Mouse (Mus musculus) layer of hippocampus, adult 9-10 months (tissue): ENCODE measurements at regions not wholly inside any gene's neighbourhood (a gene's known extent, or its start where the extent isn't known, plus 50 kb on each side); places are given as distances from the start of the nearest gene placed in this dataset.

Experiments
- DNase-seq: peaks from one replicate; pipeline ENCODE4 v3.0.0; 2022; ENCODE audit warnings: low spot score

DNA sequence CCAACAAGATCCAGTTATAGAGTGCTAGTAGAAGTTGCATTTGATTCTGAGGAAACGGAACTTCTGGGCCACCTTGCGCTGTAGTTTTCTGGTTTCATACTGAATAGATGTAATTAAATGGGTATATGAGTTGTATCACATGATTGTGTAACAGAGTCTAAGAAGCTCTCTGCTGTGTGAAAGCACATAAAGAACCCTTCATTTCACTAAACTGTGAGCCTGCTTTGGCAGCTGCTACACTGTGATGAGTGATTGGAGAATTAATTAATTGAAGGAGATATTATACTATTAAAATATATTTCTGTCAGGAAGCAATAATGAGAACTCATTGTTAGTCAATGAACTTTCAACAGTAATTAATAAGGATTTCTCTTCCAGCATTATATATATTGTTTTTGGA, 369.8 kb upstream of the Fbxo33 start:
- no peak for DNase-seq

DNA sequence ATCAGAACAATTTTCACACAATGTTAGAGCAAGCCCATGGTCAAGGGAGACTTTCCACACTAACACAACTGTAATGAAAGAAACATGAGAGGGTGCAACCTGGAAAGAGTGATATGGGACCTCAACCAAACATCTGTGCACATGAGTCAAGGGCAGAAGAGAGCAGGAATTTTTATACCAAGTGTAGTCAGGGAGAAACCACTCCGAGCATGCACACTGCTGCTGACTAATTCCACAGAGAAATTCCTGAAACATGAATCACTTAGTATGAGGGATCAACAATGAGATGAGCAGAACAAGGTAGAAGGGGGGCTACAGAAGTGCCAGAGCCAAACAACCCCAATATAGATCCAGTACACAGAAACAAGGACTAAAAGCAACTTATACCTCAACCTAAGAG, 363.1 kb upstream of the Fbxo33 start:
- no peak for DNase-seq

DNA sequence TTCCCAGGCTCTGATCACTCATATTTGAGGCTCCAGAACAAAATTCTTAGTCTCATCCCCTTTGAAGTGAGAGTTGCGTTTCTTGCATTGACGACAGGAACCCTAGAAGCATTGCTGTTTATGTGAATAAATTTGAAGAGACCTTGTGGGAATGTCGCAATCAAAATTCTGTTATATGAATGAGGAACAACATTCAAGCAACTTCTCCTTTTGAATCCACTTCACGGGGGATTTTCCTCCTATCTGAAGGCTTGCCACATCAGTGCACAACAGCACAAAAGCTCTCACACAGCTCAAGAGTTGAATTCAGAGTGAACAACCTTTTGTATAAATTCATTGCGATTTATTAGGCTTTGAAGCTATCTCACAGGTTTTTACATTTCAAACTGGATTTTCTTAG, 360.2 kb upstream of the Fbxo33 start:
- DNase-seq = no peak

DNA sequence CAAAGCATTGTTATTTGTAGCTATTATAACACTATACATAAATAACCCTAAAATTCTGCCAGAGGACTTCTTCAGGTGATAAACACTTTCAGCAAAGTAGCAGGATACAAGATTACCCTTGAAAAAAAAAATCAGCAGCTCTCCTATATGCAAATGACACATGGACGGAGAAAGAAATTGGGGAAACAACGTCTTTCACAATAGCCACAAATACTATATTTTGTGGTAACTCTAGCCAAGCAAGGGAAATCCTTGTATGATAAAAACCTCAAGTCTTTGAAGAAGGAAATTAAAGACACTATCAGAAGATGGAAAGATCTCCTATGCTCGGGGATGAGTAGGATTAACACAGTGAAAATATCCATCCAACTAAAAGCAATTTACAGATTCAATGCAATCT, 344.4 kb upstream of the Fbxo33 start:
- no peak for DNase-seq

DNA sequence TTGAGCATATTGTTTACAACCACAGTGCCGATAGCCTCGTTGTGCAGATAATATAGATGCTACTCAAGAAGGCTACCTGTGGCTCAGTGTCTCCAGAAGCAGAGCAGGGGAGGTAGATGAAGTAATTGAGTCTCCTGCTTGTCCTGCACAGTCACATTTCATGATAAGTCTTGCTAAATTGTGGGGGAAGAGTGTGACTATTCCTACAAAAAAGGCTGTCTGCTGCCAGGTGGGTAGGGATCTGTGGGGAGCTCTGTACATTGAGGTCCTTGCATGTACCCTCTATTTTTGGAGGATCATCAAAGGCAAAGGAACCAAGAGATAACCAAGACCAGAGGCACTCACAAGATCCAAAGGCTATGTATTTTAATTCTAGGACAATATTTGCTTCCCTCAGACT, 320.3 kb upstream of the Fbxo33 start:
- DNase-seq = no peak

DNA sequence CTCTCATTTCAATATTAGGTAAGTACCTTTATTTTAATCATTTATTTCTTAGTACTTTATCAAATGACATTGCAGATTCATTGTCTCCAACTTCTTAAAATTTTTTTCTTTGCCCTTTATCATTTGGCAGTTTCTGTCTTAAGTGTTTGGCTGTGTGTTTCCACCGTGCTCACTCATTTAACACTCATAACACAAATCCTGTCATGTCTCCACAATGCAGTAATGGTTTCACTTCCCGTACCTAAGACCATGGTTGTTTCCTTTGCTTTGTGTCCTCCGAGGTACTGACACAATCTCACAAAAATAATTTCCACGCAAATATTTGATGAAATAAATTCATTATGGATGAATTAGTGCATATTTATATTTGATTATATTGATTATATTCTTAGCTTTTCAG, 311.0 kb upstream of the Fbxo33 start:
- DNase-seq = no peak

DNA sequence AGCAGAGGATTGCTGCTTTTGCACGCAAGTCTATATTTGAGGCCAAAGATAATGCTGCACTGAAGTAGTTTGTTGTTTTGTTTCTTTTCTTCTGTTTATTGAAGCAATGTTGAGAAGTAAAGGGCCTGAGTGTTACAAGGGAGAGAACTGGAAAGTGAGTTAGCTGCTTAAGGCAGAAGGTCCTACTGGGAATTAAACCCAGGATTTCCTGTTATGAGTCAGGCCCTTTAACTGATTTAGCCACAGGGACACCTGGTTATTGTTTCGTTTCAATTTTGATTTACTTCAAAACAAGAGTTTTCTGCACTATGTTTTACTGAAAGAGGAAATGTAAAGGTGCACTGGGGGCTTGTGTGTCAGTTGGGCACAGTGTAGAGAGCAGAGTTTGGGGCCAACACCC, 303.8 kb upstream of the Fbxo33 start:
- no peak for DNase-seq

DNA sequence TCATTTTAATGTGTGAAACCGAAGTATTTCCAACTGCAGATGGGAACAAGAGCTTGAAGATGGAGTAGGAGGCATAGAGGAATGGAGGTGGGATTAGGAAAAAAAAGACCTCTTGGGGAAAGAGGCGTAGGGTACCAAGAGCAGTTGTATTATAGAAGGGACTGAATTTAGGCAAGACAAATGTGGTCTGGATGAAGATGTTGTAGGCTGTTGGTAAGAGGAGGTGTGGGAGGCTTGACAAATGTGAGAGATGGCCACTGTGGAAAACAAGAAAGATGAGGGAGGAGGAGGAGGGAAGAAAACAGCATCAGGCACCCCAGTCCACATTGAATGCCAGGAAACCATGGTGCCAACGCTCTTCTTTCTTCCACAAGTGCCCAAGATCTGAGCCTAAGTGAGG, 302.4 kb upstream of the Fbxo33 start:
- no peak for DNase-seq

DNA sequence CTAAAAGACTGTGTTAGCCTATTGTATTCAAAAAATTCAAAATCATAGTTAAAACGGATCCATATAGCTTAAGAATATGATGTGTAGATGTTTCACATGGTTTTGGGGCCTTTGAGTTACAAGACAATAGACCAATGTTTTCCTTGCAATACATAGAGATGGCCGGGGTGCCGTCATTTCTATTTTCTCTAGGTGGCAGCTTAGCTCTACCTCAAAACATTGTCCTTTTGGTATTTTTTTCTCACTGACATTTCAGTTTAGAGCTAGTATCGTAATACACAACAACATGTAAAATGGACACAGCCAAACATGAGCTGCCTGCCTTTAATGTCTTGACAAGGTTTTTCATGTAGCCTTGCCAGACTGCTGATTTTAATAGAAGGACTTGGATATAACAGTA, 290.3 kb upstream of the Fbxo33 start:
- DNase-seq = peak; percentile 24

DNA sequence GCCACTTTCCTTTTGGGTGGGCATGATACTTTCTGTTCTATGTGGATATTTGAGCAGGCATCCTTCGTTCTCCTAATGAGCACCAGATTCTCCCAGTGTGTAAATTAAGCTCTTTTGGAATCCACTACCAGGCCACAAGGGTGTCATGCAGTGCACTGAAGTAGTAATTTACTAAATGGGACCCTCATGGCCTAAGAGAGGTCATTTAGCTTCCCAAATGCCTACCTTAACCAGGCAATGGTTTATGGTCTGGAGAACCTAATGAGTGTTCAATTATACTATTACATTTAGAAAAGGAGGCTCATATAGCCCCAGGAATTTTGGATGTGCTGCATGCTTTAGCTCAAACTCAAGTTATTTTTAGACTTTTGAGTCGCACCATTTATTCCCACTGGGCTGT, 289.6 kb upstream of the Fbxo33 start:
- no peak for DNase-seq

DNA sequence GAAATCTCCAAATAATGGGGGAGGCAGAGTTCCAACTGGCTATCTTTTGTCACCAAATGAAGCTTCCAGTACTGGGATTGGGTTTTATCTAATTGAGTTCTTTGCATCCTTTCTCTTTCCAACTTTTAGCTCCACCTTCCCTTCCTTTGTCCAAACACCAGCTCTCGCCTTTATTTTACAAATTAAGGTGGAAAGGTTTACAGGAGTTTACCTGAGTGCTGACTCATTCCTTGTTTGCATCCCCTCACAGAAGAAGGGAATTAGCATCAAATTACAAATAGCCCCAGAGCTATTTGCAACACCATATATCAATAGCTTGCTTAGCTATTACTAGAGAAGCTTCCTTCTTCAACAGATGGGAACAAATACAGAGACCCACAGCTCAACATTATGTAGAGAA, 287.9 kb upstream of the Fbxo33 start:
- no peak for DNase-seq

DNA sequence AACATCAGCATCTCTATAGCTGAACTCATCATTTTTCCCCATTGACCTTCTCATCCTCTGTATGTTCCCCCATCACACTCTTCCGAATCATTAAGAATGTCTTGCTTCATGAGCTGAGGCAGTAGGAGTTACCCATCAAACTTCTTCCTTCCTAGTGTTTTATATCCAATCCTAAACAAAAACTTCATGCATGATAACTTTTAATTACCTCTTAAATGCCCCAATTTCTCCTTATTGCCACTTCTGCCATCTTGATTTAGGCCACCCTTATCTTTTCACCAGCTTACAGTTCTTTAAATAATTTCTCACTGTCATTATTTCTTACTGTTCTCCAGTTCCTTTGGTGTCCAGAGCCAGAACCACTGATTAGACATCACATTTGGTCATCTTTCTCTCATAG, 277.9 kb upstream of the Fbxo33 start:
- no peak for DNase-seq

DNA sequence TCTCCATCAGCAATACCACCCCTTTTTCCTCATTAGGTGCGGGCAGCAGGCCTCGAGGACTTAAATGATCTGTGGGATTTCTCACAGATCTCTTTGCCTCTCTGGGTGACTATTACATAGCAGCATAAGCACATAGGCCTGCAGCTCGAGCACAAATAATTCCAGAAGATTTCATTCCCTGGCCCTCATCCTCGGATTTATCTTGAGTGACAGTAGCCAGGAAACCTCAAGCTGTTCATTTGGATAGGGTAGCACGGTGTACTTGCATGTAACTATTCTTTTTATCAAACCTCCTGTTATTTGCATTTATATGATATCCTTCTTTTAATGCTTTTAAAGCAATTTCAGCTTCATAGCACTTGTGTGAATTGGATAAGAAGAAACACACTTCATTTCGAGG, 268.5 kb upstream of the Fbxo33 start:
- no peak for DNase-seq

DNA sequence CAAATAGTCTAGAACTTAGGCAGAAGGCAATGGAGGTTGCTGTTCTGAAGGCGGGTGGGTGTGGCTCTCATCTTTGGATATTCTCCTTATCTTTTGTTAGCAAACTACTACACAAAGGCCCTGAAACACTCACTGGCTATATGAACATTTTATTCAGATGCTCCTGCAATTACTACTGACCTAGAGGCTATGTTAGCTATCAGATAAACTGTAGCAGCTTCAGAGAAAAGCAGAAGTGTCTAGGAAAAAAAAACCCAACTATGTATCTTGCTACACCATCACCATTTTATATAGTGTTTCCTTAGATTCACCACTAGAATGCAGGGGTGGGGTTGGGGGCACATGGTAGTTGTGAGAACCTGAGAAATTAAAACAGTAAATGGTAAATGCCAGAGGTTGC, 268.0 kb upstream of the Fbxo33 start:
- DNase-seq = no peak

DNA sequence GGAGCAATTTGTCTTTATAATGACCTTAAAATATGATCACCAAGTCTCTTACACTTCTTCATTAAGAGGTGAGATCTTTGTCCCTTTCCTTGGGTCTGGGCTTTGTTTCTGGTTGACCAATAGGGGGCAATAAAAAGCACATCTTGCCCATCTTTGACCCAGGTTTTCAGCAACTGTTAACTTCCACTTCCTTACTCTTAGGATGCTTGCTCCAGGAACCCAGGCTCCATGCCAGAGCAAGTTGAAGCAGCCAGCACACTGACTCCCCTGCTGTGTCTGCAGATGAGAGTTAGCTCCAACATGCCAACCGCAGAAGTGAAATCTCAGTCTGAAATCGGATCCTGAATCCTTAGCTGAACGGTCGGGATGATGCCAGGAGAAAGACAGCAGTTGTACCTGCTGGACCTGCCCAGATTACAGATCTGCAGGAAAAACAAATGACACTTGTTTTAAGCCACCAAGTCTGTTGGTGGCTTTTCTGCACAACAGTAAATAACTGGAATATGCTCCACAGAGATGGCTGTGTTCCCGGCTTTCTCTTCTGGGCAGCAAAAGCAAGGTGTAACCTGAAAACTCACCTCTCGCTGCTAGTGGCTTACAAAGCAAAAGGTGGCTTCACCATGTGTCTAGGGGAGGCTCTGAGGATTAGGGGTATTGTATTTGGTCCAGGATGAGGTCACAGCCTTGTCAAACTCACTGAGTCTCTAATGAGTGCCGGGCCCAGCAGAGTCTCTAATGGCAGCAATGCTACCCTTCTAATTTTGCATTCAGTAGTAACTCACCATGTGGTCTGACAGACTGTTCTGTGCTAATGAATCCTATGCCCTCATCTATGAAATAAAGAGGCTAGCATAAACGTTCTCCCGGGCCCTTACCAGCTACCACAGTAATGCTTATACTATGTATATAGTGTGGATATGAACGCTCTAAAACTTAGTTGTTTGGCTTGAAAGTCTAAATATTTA, 241.8 kb upstream of the Fbxo33 start:
- DNase-seq = no peak

DNA sequence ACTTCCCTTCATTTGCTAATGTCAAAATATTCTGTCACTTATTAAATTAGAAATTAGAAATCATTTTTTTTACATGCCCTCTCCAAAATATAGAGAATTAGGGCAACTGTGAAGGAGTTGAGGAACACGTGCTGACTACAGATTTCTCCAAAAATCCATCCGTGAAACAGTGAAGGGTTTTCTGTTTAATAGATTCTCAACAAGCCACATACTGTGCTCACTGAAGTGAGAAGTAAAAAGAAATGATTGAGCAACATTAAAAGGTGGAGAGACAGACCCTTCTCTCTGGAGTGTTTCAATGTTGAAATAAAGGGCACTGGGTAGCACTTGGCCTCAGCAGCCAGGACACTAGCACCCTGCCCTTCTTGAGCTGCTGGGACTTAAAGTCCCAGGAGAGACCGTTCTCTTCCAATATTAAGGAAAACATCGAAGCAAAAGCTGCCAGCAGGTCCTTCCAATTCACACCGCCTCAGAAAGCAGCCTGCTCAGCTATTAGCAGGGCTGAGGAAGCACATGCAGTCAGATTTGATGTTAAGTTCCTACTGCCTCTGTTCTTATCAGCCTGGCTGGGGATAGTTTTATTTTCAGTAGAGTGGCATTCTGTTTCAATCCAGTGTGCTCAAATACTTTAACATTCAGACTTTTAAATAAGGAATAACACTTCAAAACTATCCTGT, 236.8 kb upstream of the Fbxo33 start:
- DNase-seq = no peak

DNA sequence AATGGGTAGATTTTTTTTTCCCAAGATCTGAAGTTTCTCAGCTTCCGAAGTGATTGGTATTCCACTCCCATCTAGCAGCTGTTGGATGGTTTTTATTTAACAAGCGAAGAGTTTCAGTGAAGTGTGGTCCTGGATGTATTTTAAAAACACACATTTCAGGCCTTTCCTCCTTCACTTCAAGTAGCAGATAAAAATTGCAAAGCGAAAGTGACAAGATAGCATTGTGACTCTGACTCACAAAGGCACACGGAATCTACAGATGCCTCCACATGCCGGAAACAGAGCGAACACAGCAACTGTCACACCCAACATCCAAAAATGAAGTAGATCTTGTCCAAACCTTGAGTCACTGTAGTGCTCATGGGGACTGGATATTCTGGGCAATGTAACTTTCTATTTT, 195.5 kb upstream of the Fbxo33 start:
- DNase-seq = no peak

DNA sequence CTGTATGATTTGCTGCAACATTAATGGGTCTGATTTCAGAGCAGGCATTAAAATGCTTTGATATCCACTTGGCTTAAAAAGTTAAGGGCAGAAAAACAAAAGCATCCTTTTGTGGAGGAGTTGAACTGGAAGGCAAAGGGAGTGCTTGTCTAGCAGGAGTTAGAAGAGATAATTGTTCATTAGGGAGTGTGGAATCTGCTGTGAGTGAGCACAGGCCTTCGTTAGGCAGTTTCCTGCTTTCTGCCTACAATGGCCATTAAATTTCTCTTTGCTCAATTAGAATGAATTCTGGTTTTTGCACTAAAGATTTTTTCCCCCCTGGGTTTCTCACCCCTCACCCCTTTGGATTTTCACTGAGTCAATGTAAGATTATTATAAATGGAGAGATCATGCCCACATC, 192.0 kb upstream of the Fbxo33 start:
- DNase-seq = no peak

DNA sequence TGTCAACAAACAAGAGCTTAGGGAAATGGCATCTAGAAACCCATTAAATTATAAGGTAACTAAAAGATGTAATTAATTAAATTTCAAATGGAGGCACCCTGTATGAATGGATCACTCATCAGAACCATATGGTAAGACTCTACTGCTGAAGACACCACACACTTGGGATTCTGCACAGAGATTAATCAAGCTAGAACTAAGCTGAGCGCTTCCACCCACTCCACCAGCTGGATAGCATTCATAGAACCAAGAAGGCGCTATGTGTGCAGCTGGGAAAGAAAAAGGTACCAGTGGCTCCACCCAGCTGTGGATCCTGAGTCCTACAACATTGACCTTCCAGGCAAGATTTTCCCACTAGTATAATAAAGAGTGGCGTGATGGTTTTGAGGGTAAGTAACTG, 171.6 kb upstream of the Fbxo33 start:
- DNase-seq = no peak

DNA sequence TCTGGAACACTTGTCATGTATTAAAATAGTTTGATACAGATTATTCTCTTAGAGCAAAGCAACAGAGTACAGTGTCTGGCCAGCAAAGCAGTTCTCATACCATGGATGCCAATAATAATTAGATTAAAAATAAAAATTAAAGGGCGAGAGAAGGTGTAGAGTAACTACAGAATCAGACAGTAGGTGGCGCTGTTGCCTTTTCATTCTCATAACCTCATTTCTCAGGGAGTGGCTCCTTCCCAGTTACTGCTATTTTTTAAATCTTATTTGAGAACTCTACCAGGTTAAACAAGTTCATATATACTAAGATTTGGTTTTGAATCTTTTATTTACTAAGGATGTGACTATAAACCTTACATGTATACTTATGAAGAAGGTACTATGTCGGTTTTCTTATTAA, 163.3 kb upstream of the Fbxo33 start:
- peak; percentile 43 for DNase-seq

DNA sequence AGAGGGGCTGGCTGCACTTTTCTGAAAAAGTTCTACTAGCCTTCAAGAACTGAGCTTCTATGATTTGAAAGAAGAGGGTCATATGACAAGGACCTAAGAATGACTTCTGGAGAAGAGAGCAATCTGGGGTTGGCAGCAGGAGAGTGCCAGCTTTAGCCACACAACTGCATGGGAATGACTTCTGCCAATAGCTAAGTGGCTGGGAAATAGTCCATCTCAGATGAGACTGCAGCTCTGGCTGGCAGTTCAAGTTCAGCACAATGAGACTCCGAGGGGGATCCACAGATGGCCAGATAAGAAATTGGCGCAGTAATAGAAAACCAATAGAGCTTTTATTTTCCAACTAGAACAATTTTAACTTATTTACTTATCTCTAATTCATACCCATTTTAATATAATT, 122.1 kb upstream of the Fbxo33 start:
- no peak for DNase-seq

DNA sequence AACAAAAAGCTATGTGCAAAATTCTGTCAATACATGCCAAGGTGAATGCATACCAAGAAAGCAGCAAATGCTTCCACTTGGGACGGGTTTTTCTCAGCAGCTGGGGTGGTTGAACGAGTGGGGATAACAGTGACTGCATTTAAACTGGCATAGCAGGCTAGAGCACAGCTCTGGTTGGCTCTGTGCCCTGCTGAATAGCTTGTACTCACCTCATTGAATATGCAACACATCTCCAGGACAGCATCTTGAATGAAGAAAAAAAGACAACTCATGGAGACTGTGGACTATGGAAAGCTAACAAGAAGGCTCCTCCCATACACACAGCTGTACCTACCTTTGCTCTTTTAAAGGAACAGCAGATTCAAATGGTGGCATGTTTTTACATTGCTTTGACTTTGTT, 111.2 kb upstream of the Fbxo33 start:
- DNase-seq = no peak

DNA sequence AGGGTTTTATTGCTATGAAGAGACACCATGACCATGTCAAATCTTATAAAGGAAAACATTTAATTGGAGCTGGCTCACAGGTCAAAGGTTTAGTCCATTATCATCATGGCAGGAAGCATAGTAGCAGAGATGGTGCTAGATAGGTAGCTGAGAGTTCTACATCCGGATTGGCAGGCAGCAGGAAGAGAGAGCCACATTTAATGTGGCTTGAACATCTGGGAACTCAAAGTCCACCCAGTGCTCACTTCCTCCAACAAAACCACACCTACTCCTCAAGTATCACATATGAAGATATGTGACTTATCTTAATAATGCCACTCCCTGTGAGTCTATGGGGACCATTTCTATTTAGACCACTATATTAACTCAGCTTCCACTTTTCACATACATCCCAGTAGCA, 93.2 kb upstream of the Fbxo33 start:
- DNase-seq = no peak

DNA sequence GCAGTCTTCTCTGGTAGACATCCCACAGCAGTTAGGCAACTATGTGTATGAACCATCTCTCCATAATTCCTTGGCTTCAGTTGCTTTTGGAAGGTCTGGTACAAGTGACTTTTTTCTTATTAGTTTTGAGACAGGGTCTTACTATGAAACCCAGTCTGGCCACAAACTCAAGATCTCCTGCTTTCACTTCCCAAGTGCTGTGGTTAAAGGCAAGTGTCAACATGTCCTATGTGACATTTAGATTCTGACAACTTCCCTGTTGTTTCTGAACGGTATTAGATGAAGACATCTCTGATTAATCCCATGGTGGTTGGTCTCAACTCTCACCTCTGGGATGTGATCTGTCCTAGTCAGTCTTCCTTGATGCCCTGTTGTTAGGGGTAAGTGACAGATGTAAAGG, 88.4 kb upstream of the Fbxo33 start:
- DNase-seq = no peak
